Mouse (Mus musculus): Measurements from ENCODE around the gene Ccnt2.

DNA sequence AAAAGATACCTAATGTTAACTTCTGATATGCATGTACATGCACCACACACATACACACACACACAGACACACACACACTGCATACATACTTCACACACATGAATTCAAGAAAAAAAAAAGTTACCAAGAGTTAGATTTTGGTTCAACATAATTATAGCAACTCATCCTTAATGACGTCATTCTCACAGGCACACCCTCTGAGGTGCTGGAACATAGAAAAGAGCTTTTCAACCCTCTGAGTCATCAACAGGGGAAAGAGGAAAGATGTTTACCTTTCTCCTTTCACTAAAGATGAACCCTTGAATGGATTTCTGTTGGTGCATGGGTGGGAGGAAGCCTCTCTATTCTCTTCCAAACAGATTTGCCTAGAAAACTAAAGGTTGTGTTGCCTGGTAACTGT lies 64.6 kb downstream of the Ccnt2 start:
- TF ChIP-seq NANOG (IDR thresholded peaks at IDR 0.05; ENCODE audit: borderline replicate concordance, low read length) (no peak), CTCF (conservative IDR thresholded peaks at IDR 0.05; ENCODE audit: low read length) (no peak), POU5F1 (IDR thresholded peaks at IDR 0.05; ENCODE audit: borderline replicate concordance, low read length) (no peak)
